Mouse (Mus musculus) inflammation-experienced regulatory T-cells, adult 6 months (primary cell): ENCODE data around the gene Pdx1. TPM values are rescaled to one million over a fixed set of nuclear protein-coding genes. Genes with fewer than 3 reads are reported as not detected.

Experiments used
- ATAC-seq: one replicate; pipeline ENCODE4 v1.8.0; 2017
- polyA plus RNA-seq, 3 experiments: library from polyadenylated mRNA; unstranded; fragments of 100-300 nt; shearing (Covaris generic); gene quantifications; one replicate each; pipeline ENCODE4 v1.2.1; 2017

The Pdx1 gene
- not detected for polyA plus RNA-seq

DNA sequence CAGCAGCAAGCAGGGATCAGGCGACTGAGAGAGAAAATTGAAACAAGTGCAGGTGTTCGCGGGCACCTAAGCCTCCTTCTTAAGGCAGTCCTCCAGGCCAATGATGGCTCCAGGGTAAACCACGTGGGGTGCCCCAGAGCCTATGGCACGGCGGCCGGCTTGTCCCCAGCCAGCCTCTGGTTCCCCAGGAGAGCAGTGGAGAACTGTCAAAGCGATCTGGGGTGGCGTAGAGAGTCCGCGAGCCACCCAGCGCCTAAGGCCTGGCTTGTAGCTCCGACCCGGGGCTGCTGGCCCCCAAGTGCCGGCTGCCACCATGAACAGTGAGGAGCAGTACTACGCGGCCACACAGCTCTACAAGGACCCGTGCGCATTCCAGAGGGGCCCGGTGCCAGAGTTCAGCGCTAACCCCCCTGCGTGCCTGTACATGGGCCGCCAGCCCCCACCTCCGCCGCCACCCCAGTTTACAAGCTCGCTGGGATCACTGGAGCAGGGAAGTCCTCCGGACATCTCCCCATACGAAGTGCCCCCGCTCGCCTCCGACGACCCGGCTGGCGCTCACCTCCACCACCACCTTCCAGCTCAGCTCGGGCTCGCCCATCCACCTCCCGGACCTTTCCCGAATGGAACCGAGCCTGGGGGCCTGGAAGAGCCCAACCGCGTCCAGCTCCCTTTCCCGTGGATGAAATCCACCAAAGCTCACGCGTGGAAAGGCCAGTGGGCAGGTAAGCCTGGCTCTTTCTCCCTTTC is at the start of gene Pdx1:
Pdx1 (plus strand) TSS at position 34 of the 747 bp plus-strand sequence.
- no peak for ATAC-seq

DNA sequence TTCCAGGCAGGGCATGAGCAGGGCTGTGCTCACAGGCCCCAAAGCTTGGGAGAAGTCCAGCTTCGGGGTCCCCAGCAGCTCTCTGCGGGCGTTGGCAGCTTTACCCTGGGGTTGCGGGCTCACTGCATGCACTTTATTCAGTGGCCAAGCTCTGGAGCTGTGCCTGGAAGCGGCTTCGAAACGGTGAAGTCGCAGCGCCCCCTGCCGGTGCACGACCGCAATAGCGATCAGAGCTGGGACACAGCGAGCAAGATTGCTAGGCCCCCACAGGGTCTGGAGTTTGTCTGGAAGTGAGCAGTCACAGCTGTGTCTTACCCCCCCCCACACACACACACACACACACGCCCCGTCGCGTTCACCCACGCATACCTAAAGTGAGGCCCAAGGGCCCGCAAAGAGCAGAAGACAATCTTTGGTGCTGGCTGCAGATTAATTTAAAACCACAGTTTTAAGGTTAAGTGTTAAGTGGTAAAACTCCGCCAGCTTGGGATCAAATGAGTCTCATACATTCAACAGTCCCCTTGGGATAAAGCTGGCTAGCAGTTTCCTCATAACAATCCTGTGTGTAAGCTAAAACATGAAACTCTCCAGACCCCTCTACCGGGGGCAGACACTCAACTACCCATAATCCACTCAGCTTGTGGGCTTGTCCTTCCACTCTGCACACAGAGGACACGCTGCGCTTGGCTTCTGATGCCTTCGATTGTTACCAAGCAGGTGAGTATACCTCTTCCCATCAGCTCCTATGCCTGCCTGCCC is 42.2 kb upstream of the Pdx1 start:
- no peak for ATAC-seq

GRCm38 (mm10) chr5:147235406-147236309 is 34.1 kb upstream of the Pdx1 start:
- no peak for ATAC-seq

DNA sequence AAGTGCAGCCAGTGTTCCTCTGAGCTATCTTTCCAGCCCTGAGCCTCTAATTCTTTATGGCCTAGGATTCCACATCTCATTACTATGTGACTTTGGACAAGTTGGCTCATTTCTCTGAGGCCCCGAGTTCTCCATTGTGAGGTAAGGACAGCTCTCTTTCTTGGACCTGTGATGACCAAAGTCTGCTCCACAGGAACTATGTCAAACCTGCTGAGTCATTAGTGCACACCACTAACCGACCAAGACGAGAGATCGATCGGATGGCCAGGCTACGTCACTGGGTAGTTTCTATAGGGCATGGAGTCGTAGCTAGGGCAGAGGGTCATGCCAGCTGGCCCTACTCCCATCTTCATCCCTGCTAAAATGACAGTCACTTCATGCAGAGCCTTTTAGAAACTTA is 25.9 kb upstream of the Pdx1 start:
- no peak for ATAC-seq

DNA sequence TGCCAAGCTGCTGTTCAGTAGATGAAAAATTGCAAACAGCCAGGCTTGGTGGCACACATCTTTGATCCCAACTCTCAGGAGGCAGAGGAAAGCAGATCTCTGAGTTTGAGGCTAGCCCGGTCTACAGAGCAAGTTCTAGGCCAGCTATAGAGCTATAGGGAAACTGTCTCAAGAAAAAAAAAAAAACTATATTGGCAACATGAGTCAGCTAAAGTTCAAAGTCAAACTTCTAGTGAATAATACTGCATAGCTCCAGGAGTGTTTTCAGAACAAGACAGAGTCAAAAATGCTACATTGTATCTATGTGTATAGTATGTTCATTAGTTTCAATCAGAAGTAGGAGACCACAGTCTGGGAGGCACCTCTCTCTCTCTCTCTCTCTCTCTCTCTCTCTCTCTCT is 9.6 kb upstream of the Pdx1 start:
- ATAC-seq: no peak

- no peak for ATAC-seq
Measured at GRCm38 (mm10) chr5:147260778-147261177, 9.0 kb upstream of the Pdx1 start.

- ATAC-seq: no peak
Measured at GRCm38 (mm10) chr5:147261899-147262541, 7.7 kb upstream of the Pdx1 start.

GRCm38 (mm10) chr5:147263945-147264344 is 5.8 kb upstream of the Pdx1 start:
- no peak for ATAC-seq

GRCm38 (mm10) chr5:147267434-147267833 is 2.3 kb upstream of the Pdx1 start:
- ATAC-seq: no peak

DNA sequence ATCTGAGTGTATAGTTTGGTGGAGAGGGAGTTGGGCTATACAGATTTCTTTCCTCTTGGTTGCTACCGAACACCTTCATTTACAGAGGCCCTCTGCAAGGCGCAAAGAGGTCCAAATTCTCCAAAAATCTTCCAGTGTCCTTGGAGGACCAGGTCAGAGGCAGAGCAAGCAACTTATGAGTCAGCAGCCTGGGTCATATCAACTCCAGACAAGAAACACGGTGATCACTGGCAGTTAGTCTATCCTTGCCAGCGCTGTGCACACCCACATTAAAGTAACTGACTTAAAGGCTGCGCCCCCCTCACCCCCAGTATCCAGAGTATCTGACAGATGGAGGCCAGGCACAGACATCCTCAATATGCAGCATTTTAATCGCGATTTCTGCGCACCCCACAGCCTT is 1.0 kb upstream of the Pdx1 start:
- no peak for ATAC-seq

DNA sequence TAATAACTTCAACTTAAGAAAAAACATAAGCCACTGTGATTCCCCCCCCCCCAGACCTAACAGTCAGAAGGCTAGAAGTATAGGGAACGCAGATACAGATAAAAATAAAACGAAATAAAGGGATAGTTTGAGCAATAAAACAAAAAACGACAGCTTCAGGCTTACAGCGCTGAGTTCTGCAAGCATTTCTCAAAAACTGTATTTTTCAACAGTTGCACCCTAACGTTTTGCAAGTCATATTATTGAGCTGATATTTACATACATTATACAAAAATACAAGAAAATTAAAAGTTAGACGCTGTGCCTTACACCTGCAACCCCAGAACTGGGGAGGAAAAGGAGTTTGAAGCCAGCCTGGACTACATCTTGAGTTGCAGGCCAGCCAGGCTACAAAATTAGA is 388 bp upstream of the Pdx1 start:
- no peak for ATAC-seq

- no peak for ATAC-seq
Measured at GRCm38 (mm10) chr5:147270673-147271655, 1.2 kb downstream of the Pdx1 start.

GRCm38 (mm10) chr5:147272046-147272807 is 2.5 kb downstream of the Pdx1 start:
- no peak for ATAC-seq

- no peak for ATAC-seq
Measured at GRCm38 (mm10) chr5:147272808-147273345, 3.1 kb downstream of the Pdx1 start.

DNA sequence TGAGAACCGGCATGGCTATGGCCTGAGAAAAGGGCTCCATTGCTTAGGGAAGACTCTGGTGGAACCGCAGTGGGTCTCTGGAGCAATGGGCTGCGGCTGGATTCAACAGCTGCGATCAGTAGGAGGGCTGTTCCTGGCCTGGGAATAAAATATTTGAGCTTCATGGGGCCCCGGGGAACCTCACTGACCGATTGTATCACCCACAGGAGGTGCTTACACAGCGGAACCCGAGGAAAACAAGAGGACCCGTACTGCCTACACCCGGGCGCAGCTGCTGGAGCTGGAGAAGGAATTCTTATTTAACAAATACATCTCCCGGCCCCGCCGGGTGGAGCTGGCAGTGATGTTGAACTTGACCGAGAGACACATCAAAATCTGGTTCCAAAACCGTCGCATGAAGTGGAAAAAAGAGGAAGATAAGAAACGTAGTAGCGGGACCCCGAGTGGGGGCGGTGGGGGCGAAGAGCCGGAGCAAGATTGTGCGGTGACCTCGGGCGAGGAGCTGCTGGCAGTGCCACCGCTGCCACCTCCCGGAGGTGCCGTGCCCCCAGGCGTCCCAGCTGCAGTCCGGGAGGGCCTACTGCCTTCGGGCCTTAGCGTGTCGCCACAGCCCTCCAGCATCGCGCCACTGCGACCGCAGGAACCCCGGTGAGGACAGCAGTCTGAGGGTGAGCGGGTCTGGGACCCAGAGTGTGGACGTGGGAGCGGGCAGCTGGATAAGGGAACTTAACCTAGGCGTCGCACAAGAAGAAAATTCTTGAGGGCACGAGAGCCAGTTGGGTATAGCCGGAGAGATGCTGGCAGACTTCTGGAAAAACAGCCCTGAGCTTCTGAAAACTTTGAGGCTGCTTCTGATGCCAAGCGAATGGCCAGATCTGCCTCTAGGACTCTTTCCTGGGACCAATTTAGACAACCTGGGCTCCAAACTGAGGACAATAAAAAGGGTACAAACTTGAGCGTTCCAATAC is 4.7 kb downstream of the Pdx1 start:
- ATAC-seq: no peak

- ATAC-seq: no peak
Measured at GRCm38 (mm10) chr5:147275761-147276160, 6.0 kb downstream of the Pdx1 start.

- no peak for ATAC-seq
Measured at GRCm38 (mm10) chr5:147276701-147277546, 7.2 kb downstream of the Pdx1 start.

GRCm38 (mm10) chr5:147277547-147277925 is 7.8 kb downstream of the Pdx1 start:
- ATAC-seq: no peak
